ENCODE assay signal across 8 mouse cellular contexts in the genomic region with DNA sequence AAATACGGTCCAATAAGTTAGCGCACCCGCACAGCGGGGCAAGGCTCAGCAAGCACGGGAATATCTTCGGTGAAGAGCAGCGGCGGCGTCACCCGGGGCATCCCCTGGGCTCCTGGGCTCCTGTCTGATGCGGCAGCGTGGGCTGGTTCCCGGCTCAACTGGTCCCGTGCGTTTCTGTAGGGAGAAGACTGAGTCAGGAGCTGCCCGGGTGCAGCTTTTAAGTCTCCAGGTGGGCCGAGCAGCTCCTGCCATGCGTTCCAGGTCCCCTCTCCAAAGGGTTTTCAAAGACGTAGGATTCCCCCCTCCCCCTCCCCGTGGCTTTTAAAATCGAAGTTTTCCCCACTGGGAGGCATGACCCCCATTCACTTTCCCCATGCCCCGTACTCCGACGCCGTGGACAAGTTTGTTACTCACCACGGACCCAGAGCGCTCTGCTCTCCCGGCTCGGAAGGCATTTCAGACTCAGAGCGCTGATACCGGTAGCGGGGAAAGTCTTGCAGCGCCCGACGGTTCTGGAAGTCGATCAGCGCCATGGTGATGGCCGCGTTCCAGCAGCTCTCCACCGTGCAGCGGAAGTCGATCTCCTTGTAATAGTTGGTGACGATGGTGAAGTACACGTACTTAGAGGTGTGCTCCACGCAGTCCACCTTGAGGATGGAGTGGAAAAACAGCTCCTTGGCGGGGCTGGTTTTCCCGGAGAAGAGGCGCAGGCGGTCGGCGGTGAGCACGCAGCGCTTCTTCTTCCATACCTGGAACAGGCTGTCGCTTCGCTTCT. TPM values are rescaled to one million over a fixed set of nuclear protein-coding genes. Genes with fewer than 3 reads are reported as not detected.
DNase-seq lines count a peak whose midpoint lies in the region; ATAC-seq and TF ChIP-seq lines count a peak whose summit lies in the region.

No protein-coding gene starts in this region.

- 4% methylated on average over 55 of the region's 55 CpGs for WGBS in forebrain, postnatal 0 days
- 2% methylated on average over 55 of the region's 55 CpGs for WGBS in intestine, embryonic 14.5 days
- 3% methylated on average over 55 of the region's 55 CpGs for WGBS in liver, embryonic 15.5 days (ENCODE audit: insufficient replicate concordance)

- H3K4me2 ChIP-seq in forebrain, postnatal 0 days (ENCODE audit: low read depth): peak overlapping the region; percentile 61
- peak overlapping the region; percentile 80 for H3K4me2 ChIP-seq in intestine, embryonic 14.5 days (ENCODE audit: low read length)
- peak overlapping the region; percentile 60 for H3K4me2 ChIP-seq in liver, embryonic 15.5 days

- H3K27me3 ChIP-seq in forebrain, postnatal 0 days (ENCODE audit: insufficient read depth, low read length): peaks cover 45% of the 10 kb centered on the region
- H3K27me3 ChIP-seq in intestine, embryonic 14.5 days (replicated peaks; ENCODE audit: control insufficient read depth, insufficient read depth, low read length): peaks cover 46% of the 10 kb centered on the region
- H3K27me3 ChIP-seq in liver, embryonic 15.5 days: peaks cover 71% of the 10 kb centered on the region

- H3K4me1 ChIP-seq in forebrain, postnatal 0 days (ENCODE audit: insufficient read depth): peaks cover 3% of the 10 kb centered on the region; the same call in 1 of the 2 replicates
- H3K4me1 ChIP-seq in intestine, embryonic 14.5 days (replicated peaks; ENCODE audit: control insufficient read depth, insufficient read depth, low read length): peaks cover 5% of the 10 kb centered on the region
- H3K4me1 ChIP-seq in liver, embryonic 15.5 days (replicated peaks): peaks cover 12% of the 10 kb centered on the region

- DNase-seq in left cerebral cortex, postnatal 14 days (ENCODE audit: low spot score in 2 of 2): peak; percentile 22 to 27
- no peak for DNase-seq in left cerebral cortex, adult 8-10 months (ENCODE audit: low spot score in 2 of 2)
- peak; percentile 72 for DNase-seq in adrenal gland, postnatal 14 days
- DNase-seq in forebrain, postnatal 0 days: peak; percentile 62
- DNase-seq in intestine, embryonic 14.5 days (ENCODE audit: low spot score): peak; percentile 81
- DNase-seq in neural tube, embryonic 10.5 days (ENCODE audit: extremely low spot score, low spot score): peak; percentile 62

- 0 out of 2 replicates have a peak, but pooled peaks have one; percentile 37 for ATAC-seq in forebrain, postnatal 0 days
- no peak; the same call in 1 of the 2 replicates for ATAC-seq in intestine, embryonic 14.5 days (replicated peaks; ENCODE audit: low FRiP score, low TSS enrichment, low read depth)
- ATAC-seq in liver, embryonic 15.5 days (ENCODE audit: insufficient read depth): no peak
- no peak for ATAC-seq in monocyte, adult 5-6 weeks (replicated peaks; ENCODE audit: insufficient number of reproducible peaks, low FRiP score, low TSS enrichment, poor library complexity, severe bottlenecking)

- TF ChIP-seq CTCF in forebrain, postnatal 0 days (IDR thresholded peaks at IDR 0.05; ENCODE audit: low read depth): no peak

- peak overlapping the region; percentile 39 for H3K4me3 ChIP-seq in forebrain, postnatal 0 days (ENCODE audit: low read depth, low read length)
- peak overlapping the region; percentile 40 for H3K4me3 ChIP-seq in intestine, embryonic 14.5 days (ENCODE audit: low read depth, low read length)
- peak overlapping the region; percentile 44 for H3K4me3 ChIP-seq in liver, embryonic 15.5 days (replicated peaks)

- H3K36me3 ChIP-seq in forebrain, postnatal 0 days (ENCODE audit: insufficient read depth): no peaks in the 10 kb centered on the region
- H3K36me3 ChIP-seq in intestine, embryonic 14.5 days (ENCODE audit: control insufficient read depth, insufficient read depth, low read length): no peaks in the 10 kb centered on the region
- H3K36me3 ChIP-seq in liver, embryonic 15.5 days (replicated peaks): no peaks in the 10 kb centered on the region

- no peak overlapping the region for H3K27ac ChIP-seq in forebrain, postnatal 0 days (ENCODE audit: low read depth, low read length)
- H3K27ac ChIP-seq in intestine, embryonic 14.5 days (ENCODE audit: low read depth): no peak overlapping the region
- no peak overlapping the region for H3K27ac ChIP-seq in liver, embryonic 15.5 days (replicated peaks)

- peak overlapping the region; percentile 28; the same call in 1 of the 2 replicates for H3K9ac ChIP-seq in forebrain, postnatal 0 days
- H3K9ac ChIP-seq in intestine, embryonic 14.5 days (ENCODE audit: low read length): peak overlapping the region; percentile 27; the same call in 1 of the 2 replicates
- peak overlapping the region; percentile 42; the same call in 1 of the 2 replicates for H3K9ac ChIP-seq in liver, embryonic 15.5 days

- intact Hi-C loops in left cerebral cortex, postnatal 14 days (cut with DNase I): no loop called here

- H3K9me3 ChIP-seq in forebrain, postnatal 0 days (ENCODE audit: low read length): no peaks in the 10 kb centered on the region
- H3K9me3 ChIP-seq in intestine, embryonic 14.5 days (ENCODE audit: control insufficient read depth, low read length): no peaks in the 10 kb centered on the region
- H3K9me3 ChIP-seq in liver, embryonic 15.5 days (replicated peaks): no peaks in the 10 kb centered on the region

RNA-seq across cellular contexts. Expression of a gene that starts 1.1 kb away (rescaled TPM):
- not detected for total RNA-seq in left cerebral cortex, postnatal 14 days (2021)
- not detected for total RNA-seq in left cerebral cortex, adult 8-10 months (2022)
- total RNA-seq in adrenal gland, postnatal 14 days (2021): 0.78 and 1.4 TPM in 2 replicates
- total RNA-seq in forebrain, postnatal 0 days (2014; rRNA removed): 0.46 TPM in 1 of 2 replicates, not detected in the other
- polyA plus RNA-seq in forebrain, postnatal 0 days (2015; fragmentation: Nextera tagmentation; extraction: Ambion mirVana): 0.60 TPM in 1 of 2 replicates, not detected in the other
- 9.2 and 15.3 TPM in 2 replicates for polyA plus RNA-seq in intestine, embryonic 14.5 days (2014; fragmentation: Nextera tagmentation; extraction: Ambion mirVana)
- polyA plus RNA-seq in liver, embryonic 15.5 days (2015; fragmentation: Nextera tagmentation; extraction: Ambion mirVana): 22.6 and 27.0 TPM in 2 replicates
- total RNA-seq in monocyte, adult 5-6 weeks (2017): not detected in 3 replicates

RNA-seq across cellular contexts. Expression of a gene that starts 28.3 kb away (rescaled TPM):
- under 1 TPM; 0.42 to 0.62 TPM for total RNA-seq in left cerebral cortex, postnatal 14 days (2021)
- total RNA-seq in left cerebral cortex, adult 8-10 months (2022): 1 to 10 TPM in 3 of 4 experiments, under 1 TPM in 1; 0.78 to 1.8 (median 1.2) TPM
- 1.8 and 11.3 TPM in 2 replicates for total RNA-seq in adrenal gland, postnatal 14 days (2021)
- total RNA-seq in forebrain, postnatal 0 days (2014; rRNA removed): 0.92 and 1.7 TPM in 2 replicates
- polyA plus RNA-seq in forebrain, postnatal 0 days (2015; fragmentation: Nextera tagmentation; extraction: Ambion mirVana): 0.71 and 1.0 TPM in 2 replicates
- polyA plus RNA-seq in intestine, embryonic 14.5 days (2014; fragmentation: Nextera tagmentation; extraction: Ambion mirVana): 6.8 and 8.7 TPM in 2 replicates
- polyA plus RNA-seq in liver, embryonic 15.5 days (2015; fragmentation: Nextera tagmentation; extraction: Ambion mirVana): 12.9 and 16.3 TPM in 2 replicates
- 1.3 TPM in 1 of 3 replicates, not detected in the others for total RNA-seq in monocyte, adult 5-6 weeks (2017)

RNA-seq across cellular contexts. Expression of a gene that starts 41.0 kb away (rescaled TPM):
- 10 to 100 TPM; 14.1 to 14.2 TPM for total RNA-seq in left cerebral cortex, postnatal 14 days (2021)
- total RNA-seq in left cerebral cortex, adult 8-10 months (2022): 10 to 100 TPM; 16.4 to 17.3 (median 16.9) TPM
- 321 and 419 TPM in 2 replicates for total RNA-seq in adrenal gland, postnatal 14 days (2021)
- total RNA-seq in forebrain, postnatal 0 days (2014; rRNA removed): 99.0 and 123 TPM in 2 replicates
- polyA plus RNA-seq in forebrain, postnatal 0 days (2015; fragmentation: Nextera tagmentation; extraction: Ambion mirVana): 119 and 124 TPM in 2 replicates
- 639 and 672 TPM in 2 replicates for polyA plus RNA-seq in intestine, embryonic 14.5 days (2014; fragmentation: Nextera tagmentation; extraction: Ambion mirVana)
- polyA plus RNA-seq in liver, embryonic 15.5 days (2015; fragmentation: Nextera tagmentation; extraction: Ambion mirVana): 182 and 216 TPM in 2 replicates
- total RNA-seq in monocyte, adult 5-6 weeks (2017): 3.5 to 20.8 TPM (median 3.8 TPM) in 3 replicates

RNA-seq across cellular contexts. Expression of a gene that starts 47.1 kb away (rescaled TPM):
- total RNA-seq in left cerebral cortex, postnatal 14 days (2021): 100 to 1,000 TPM; 131 to 132 TPM
- 100 to 1,000 TPM; 106 to 123 (median 113) TPM for total RNA-seq in left cerebral cortex, adult 8-10 months (2022)
- 154 and 166 TPM in 2 replicates for total RNA-seq in adrenal gland, postnatal 14 days (2021)
- total RNA-seq in forebrain, postnatal 0 days (2014; rRNA removed): 202 and 216 TPM in 2 replicates
- polyA plus RNA-seq in forebrain, postnatal 0 days (2015; fragmentation: Nextera tagmentation; extraction: Ambion mirVana): 236 and 258 TPM in 2 replicates
- 112 and 125 TPM in 2 replicates for polyA plus RNA-seq in intestine, embryonic 14.5 days (2014; fragmentation: Nextera tagmentation; extraction: Ambion mirVana)
- polyA plus RNA-seq in liver, embryonic 15.5 days (2015; fragmentation: Nextera tagmentation; extraction: Ambion mirVana): 79.3 and 82.7 TPM in 2 replicates
- total RNA-seq in monocyte, adult 5-6 weeks (2017): 121 to 136 TPM (median 124 TPM) in 3 replicates

Comparison
In these comparisons a context has a peak if more than half of its experiments do, and no peak if none do; other contexts are left out.
1. DNase-seq: peak in left cerebral cortex, postnatal 14 days (2 of 2), adrenal gland, postnatal 14 days (single experiment), forebrain, postnatal 0 days (single experiment), intestine, embryonic 14.5 days (single experiment) and neural tube, embryonic 10.5 days (single experiment); none in left cerebral cortex, adult 8-10 months (0 of 2).
2. Peak in every context shown above with its lines, with median percentiles within 50 percentile points of each other: H3K4me2 ChIP-seq, H3K4me3 ChIP-seq and H3K9ac ChIP-seq.